Mouse (Mus musculus): ENCODE measurements around the gene Aven.

The Aven gene

GRCm38 (mm10) chr2:112595807-112596206 is 103.0 kb downstream of the Aven start:
- H3K27me3 ChIP-seq (ENCODE audit: insufficient read depth, low read length), result no peaks in the 10 kb centered on the region
- no peaks in the 10 kb centered on the region for H3K36me3 ChIP-seq (ENCODE audit: insufficient read depth, low read length)
- H3K4me1 ChIP-seq (replicated peaks; ENCODE audit: low read depth, low read length), result peaks cover 24% of the 10 kb centered on the region
- no peak overlapping the region for H3K4me3 ChIP-seq (replicated peaks; ENCODE audit: low read length)
- TF ChIP-seq NANOG (IDR thresholded peaks at IDR 0.05; ENCODE audit: borderline replicate concordance, low read length) (no peak), CTCF (conservative IDR thresholded peaks at IDR 0.05; ENCODE audit: low read length) (no peak), POU5F1 (IDR thresholded peaks at IDR 0.05; ENCODE audit: borderline replicate concordance, low read length) (no peak)
- H3K9me3 ChIP-seq (ENCODE audit: low read length), result no peaks in the 10 kb centered on the region

GRCm38 (mm10) chr2:112596415-112596814 is 103.7 kb downstream of the Aven start:
- Histone ChIP-seq H3K9me3 (ENCODE audit: low read length) (no peaks in the 10 kb centered on the region), H3K4me1 (replicated peaks; ENCODE audit: low read depth, low read length) (peaks cover 24% of the 10 kb centered on the region), H3K36me3 (ENCODE audit: insufficient read depth, low read length) (no peaks in the 10 kb centered on the region), H3K27me3 (ENCODE audit: insufficient read depth, low read length) (no peaks in the 10 kb centered on the region), H3K4me3 (replicated peaks; ENCODE audit: low read length) (no peak overlapping the region)
- TF ChIP-seq CTCF (conservative IDR thresholded peaks at IDR 0.05; ENCODE audit: low read length) (no peak), NANOG (IDR thresholded peaks at IDR 0.05; ENCODE audit: borderline replicate concordance, low read length) (no peak), POU5F1 (IDR thresholded peaks at IDR 0.05; ENCODE audit: borderline replicate concordance, low read length) (no peak)

- peaks cover 24% of the 10 kb centered on the region for H3K4me1 ChIP-seq (replicated peaks; ENCODE audit: low read depth, low read length)
- H3K9me3 ChIP-seq (ENCODE audit: low read length), result no peaks in the 10 kb centered on the region
- H3K36me3 ChIP-seq (ENCODE audit: insufficient read depth, low read length), result no peaks in the 10 kb centered on the region
- no peaks in the 10 kb centered on the region for H3K27me3 ChIP-seq (ENCODE audit: insufficient read depth, low read length)
- H3K4me3 ChIP-seq (replicated peaks; ENCODE audit: low read length), result no peak overlapping the region
- no peak for TF ChIP-seq POU5F1 (IDR thresholded peaks at IDR 0.05; ENCODE audit: borderline replicate concordance, low read length)
- TF ChIP-seq NANOG (IDR thresholded peaks at IDR 0.05; ENCODE audit: borderline replicate concordance, low read length), result no peak
- TF ChIP-seq CTCF (conservative IDR thresholded peaks at IDR 0.05; ENCODE audit: low read length), result no peak
Observed at GRCm38 (mm10) chr2:112597064-112597463, 104.3 kb downstream of the Aven start.

- H3K4me3 ChIP-seq (replicated peaks; ENCODE audit: low read length), result 0 out of 2 replicates have a peak overlapping the region, but pooled peaks have one; percentile 11
- peaks cover 12% of the 10 kb centered on the region; the same call in 1 of the 2 replicates for H3K4me1 ChIP-seq (replicated peaks; ENCODE audit: low read depth, low read length)
- no peaks in the 10 kb centered on the region for H3K36me3 ChIP-seq (ENCODE audit: insufficient read depth, low read length)
- no peaks in the 10 kb centered on the region for H3K9me3 ChIP-seq (ENCODE audit: low read length)
- no peaks in the 10 kb centered on the region for H3K27me3 ChIP-seq (ENCODE audit: insufficient read depth, low read length)
- TF ChIP-seq NANOG (IDR thresholded peaks at IDR 0.05; ENCODE audit: borderline replicate concordance, low read length) (no peak), POU5F1 (IDR thresholded peaks at IDR 0.05; ENCODE audit: borderline replicate concordance, low read length) (no peak), CTCF (conservative IDR thresholded peaks at IDR 0.05; ENCODE audit: low read length) (no peak)
Observed at GRCm38 (mm10) chr2:112600222-112600621, 107.5 kb downstream of the Aven start.

- H3K4me3 ChIP-seq (replicated peaks; ENCODE audit: low read length), result no peak overlapping the region
- TF ChIP-seq NANOG (IDR thresholded peaks at IDR 0.05; ENCODE audit: borderline replicate concordance, low read length) (no peak), POU5F1 (IDR thresholded peaks at IDR 0.05; ENCODE audit: borderline replicate concordance, low read length) (no peak), CTCF (conservative IDR thresholded peaks at IDR 0.05; ENCODE audit: low read length) (no peak)
Observed at GRCm38 (mm10) chr2:112602487-112602886, 109.7 kb downstream of the Aven start.

GRCm38 (mm10) chr2:112606536-112606935 is 113.8 kb downstream of the Aven start:
- no peak for TF ChIP-seq CTCF (conservative IDR thresholded peaks at IDR 0.05; ENCODE audit: low read length)
- TF ChIP-seq POU5F1 (IDR thresholded peaks at IDR 0.05; ENCODE audit: borderline replicate concordance, low read length), result no peak
- Histone ChIP-seq H3K9me3 (ENCODE audit: low read length) (no peaks in the 10 kb centered on the region), H3K4me1 (replicated peaks; ENCODE audit: low read depth, low read length) (no peaks in the 10 kb centered on the region), H3K36me3 (ENCODE audit: insufficient read depth, low read length) (no peaks in the 10 kb centered on the region), H3K4me3 (replicated peaks; ENCODE audit: low read length) (no peak overlapping the region), H3K27me3 (ENCODE audit: insufficient read depth, low read length) (no peaks in the 10 kb centered on the region)

More at GRCm38 (mm10) chr2:112602487-112602886, 109.7 kb downstream of the Aven start:
- no peaks in the 10 kb centered on the region for H3K27me3 ChIP-seq (ENCODE audit: insufficient read depth, low read length)
- H3K36me3 ChIP-seq (ENCODE audit: insufficient read depth, low read length), result no peaks in the 10 kb centered on the region
- H3K4me1 ChIP-seq (replicated peaks; ENCODE audit: low read depth, low read length), result peaks cover 12% of the 10 kb centered on the region; the same call in 1 of the 2 replicates
- no peaks in the 10 kb centered on the region for H3K9me3 ChIP-seq (ENCODE audit: low read length)

GRCm38 (mm10) chr2:112612628-112613027 is 119.9 kb downstream of the Aven start:
- no peaks in the 10 kb centered on the region for H3K36me3 ChIP-seq (ENCODE audit: insufficient read depth, low read length)
- no peak overlapping the region for H3K4me3 ChIP-seq (replicated peaks; ENCODE audit: low read length)
- TF ChIP-seq CTCF (conservative IDR thresholded peaks at IDR 0.05; ENCODE audit: low read length) (0 out of 2 replicates have a peak, but pooled peaks have one; percentile 14), POU5F1 (IDR thresholded peaks at IDR 0.05; ENCODE audit: borderline replicate concordance, low read length) (no peak), NANOG (IDR thresholded peaks at IDR 0.05; ENCODE audit: borderline replicate concordance, low read length) (no peak)
- peaks cover 23% of the 10 kb centered on the region for H3K4me1 ChIP-seq (replicated peaks; ENCODE audit: low read depth, low read length)
- H3K27me3 ChIP-seq (ENCODE audit: insufficient read depth, low read length), result no peaks in the 10 kb centered on the region
- no peaks in the 10 kb centered on the region for H3K9me3 ChIP-seq (ENCODE audit: low read length)

GRCm38 (mm10) chr2:112614375-112614774 is 121.6 kb downstream of the Aven start:
- Histone ChIP-seq H3K9me3 (ENCODE audit: low read length) (no peaks in the 10 kb centered on the region), H3K4me1 (replicated peaks; ENCODE audit: low read depth, low read length) (peaks cover 23% of the 10 kb centered on the region), H3K36me3 (ENCODE audit: insufficient read depth, low read length) (no peaks in the 10 kb centered on the region), H3K27me3 (ENCODE audit: insufficient read depth, low read length) (no peaks in the 10 kb centered on the region), H3K4me3 (replicated peaks; ENCODE audit: low read length) (no peak overlapping the region)
- TF ChIP-seq CTCF (conservative IDR thresholded peaks at IDR 0.05; ENCODE audit: low read length), result no peak
- TF ChIP-seq POU5F1 (IDR thresholded peaks at IDR 0.05; ENCODE audit: borderline replicate concordance, low read length), result no peak
- no peak for TF ChIP-seq NANOG (IDR thresholded peaks at IDR 0.05; ENCODE audit: borderline replicate concordance, low read length)

- Histone ChIP-seq H3K4me1 (replicated peaks; ENCODE audit: low read depth, low read length) (peaks cover 27% of the 10 kb centered on the region), H3K9me3 (ENCODE audit: low read length) (no peaks in the 10 kb centered on the region)
- TF ChIP-seq POU5F1 (IDR thresholded peaks at IDR 0.05; ENCODE audit: borderline replicate concordance, low read length) (no peak), NANOG (IDR thresholded peaks at IDR 0.05; ENCODE audit: borderline replicate concordance, low read length) (no peak), CTCF (conservative IDR thresholded peaks at IDR 0.05; ENCODE audit: low read length) (no peak)
Observed at GRCm38 (mm10) chr2:112617206-112617605, 124.4 kb downstream of the Aven start.

More at GRCm38 (mm10) chr2:112617206-112617605, 124.4 kb downstream of the Aven start:
- H3K27me3 ChIP-seq (ENCODE audit: insufficient read depth, low read length), result no peaks in the 10 kb centered on the region
- H3K36me3 ChIP-seq (ENCODE audit: insufficient read depth, low read length), result no peaks in the 10 kb centered on the region
- H3K4me3 ChIP-seq (replicated peaks; ENCODE audit: low read length), result 0 out of 2 replicates have a peak overlapping the region, but pooled peaks have one; percentile 6
